Mouse (Mus musculus): ENCODE measurements around the gene Gm13199. TPM values are rescaled to one million over a fixed set of nuclear protein-coding genes. Genes with fewer than 3 reads are reported as not detected.

Gm13199 gene
- 1.8 and 2.4 TPM in 2 replicates for polyA plus RNA-seq (2015; fragmentation: Nextera tagmentation; extraction: Ambion mirVana)

GRCm38 (mm10) chr2:5862834-5863233 lies at the start of gene Gm13199:
TSS of gene Gm13199 (minus strand) at chr2:5862934.
- H3K27me3 ChIP-seq = no peaks in the 10 kb centered on the region
- H3K4me2 ChIP-seq = no peak within 1 kb of the TSS
- 95% methylated on average over 3 of the region's 3 CpGs for WGBS
- H3K4me3 ChIP-seq (replicated peaks) = no peak within 1 kb of the TSS
- no peaks in the 10 kb centered on the region for H3K4me1 ChIP-seq
- H3K9me3 ChIP-seq (replicated peaks) = no peaks in the 10 kb centered on the region
- ATAC-seq (replicated peaks; ENCODE audit: low FRiP score) = no peak
- H3K36me3 ChIP-seq = peaks cover 87% of the 10 kb centered on the region
- no peak within 1 kb of the TSS for H3K27ac ChIP-seq
- no peak within 1 kb of the TSS for H3K9ac ChIP-seq

GRCm38 (mm10) chr2:5911282-5911965 lies 48.7 kb upstream of the Gm13199 start:
- Histone ChIP-seq H3K4me1 (no peaks in the 10 kb centered on the region), H3K4me3 (replicated peaks) (no peak overlapping the region), H3K27ac (no peak overlapping the region), H3K9me3 (replicated peaks) (no peaks in the 10 kb centered on the region), H3K4me2 (no peak overlapping the region), H3K36me3 (0 out of 2 replicates have a peak, but pooled peaks cover 4% of the 10 kb centered on the region), H3K9ac (no peak overlapping the region), H3K27me3 (no peaks in the 10 kb centered on the region)
- WGBS = 59% methylated on average over 16 of the region's 16 CpGs
- ATAC-seq (replicated peaks; ENCODE audit: low FRiP score) = no peak

- Histone ChIP-seq H3K4me2 (no peak overlapping the region), H3K36me3 (peaks cover 5% of the 10 kb centered on the region; the same call in 1 of the 2 replicates), H3K9ac (no peak overlapping the region), H3K4me3 (replicated peaks) (no peak overlapping the region), H3K27me3 (no peaks in the 10 kb centered on the region), H3K9me3 (replicated peaks) (no peaks in the 10 kb centered on the region), H3K4me1 (no peaks in the 10 kb centered on the region), H3K27ac (no peak overlapping the region)
- 58% methylated on average over 3 of the region's 3 CpGs for WGBS
- no peak for ATAC-seq (replicated peaks; ENCODE audit: low FRiP score)
Observed at GRCm38 (mm10) chr2:5906625-5907024, 43.9 kb upstream of the Gm13199 start.

GRCm38 (mm10) chr2:5906092-5906491 lies 43.4 kb upstream of the Gm13199 start:
- no peak overlapping the region for H3K9ac ChIP-seq
- H3K27ac ChIP-seq = no peak overlapping the region
- H3K27me3 ChIP-seq = no peaks in the 10 kb centered on the region
- no peak overlapping the region for H3K4me2 ChIP-seq
- ATAC-seq (replicated peaks; ENCODE audit: low FRiP score) = no peak
- 40% methylated on average over 5 of the region's 5 CpGs for WGBS
- H3K4me1 ChIP-seq = no peaks in the 10 kb centered on the region
- peaks cover 5% of the 10 kb centered on the region; the same call in 1 of the 2 replicates for H3K36me3 ChIP-seq
- H3K9me3 ChIP-seq (replicated peaks) = no peaks in the 10 kb centered on the region
- H3K4me3 ChIP-seq (replicated peaks) = no peak overlapping the region

GRCm38 (mm10) chr2:5900145-5900544 lies 37.4 kb upstream of the Gm13199 start:
- H3K27ac ChIP-seq = no peak overlapping the region
- peaks cover 11% of the 10 kb centered on the region for H3K36me3 ChIP-seq
- H3K9ac ChIP-seq = no peak overlapping the region
- H3K4me3 ChIP-seq (replicated peaks) = no peak overlapping the region
- WGBS = 82% methylated on average over 5 of the region's 5 CpGs
- ATAC-seq (replicated peaks; ENCODE audit: low FRiP score) = no peak
- H3K4me1 ChIP-seq = no peaks in the 10 kb centered on the region
- no peaks in the 10 kb centered on the region for H3K27me3 ChIP-seq
- H3K4me2 ChIP-seq = no peak overlapping the region
- H3K9me3 ChIP-seq (replicated peaks) = no peaks in the 10 kb centered on the region

GRCm38 (mm10) chr2:5894843-5895570 lies 32.3 kb upstream of the Gm13199 start, which contains the start of gene Sec61a2:
TSS of gene Sec61a2 (minus strand) at chr2:5895432.
- Histone ChIP-seq H3K4me3 (replicated peaks) (peak within 1 kb of the TSS; percentile 83), H3K4me2 (peak within 1 kb of the TSS; percentile 65)
- ATAC-seq (replicated peaks; ENCODE audit: low FRiP score) = peak; percentile 99

GRCm38 (mm10) chr2:5894296-5894695 lies 31.6 kb upstream of the Gm13199 start:
- Histone ChIP-seq H3K4me1 (peaks cover 11% of the 10 kb centered on the region), H3K4me3 (replicated peaks) (peak overlapping the region; percentile 83), H3K9me3 (replicated peaks) (no peaks in the 10 kb centered on the region), H3K27ac (peak overlapping the region; percentile 90; the same call in 1 of the 2 replicates), H3K27me3 (no peaks in the 10 kb centered on the region), H3K36me3 (peaks cover 31% of the 10 kb centered on the region), H3K9ac (peak overlapping the region; percentile 92), H3K4me2 (peak overlapping the region; percentile 65)
- WGBS = 24% methylated on average over 11 of the region's 11 CpGs
- ATAC-seq (replicated peaks; ENCODE audit: low FRiP score) = no peak

More at GRCm38 (mm10) chr2:5894843-5895570, 32.3 kb upstream of the Gm13199 start, which contains the start of gene Sec61a2:
- no peaks in the 10 kb centered on the region for H3K27me3 ChIP-seq
- no peaks in the 10 kb centered on the region for H3K9me3 ChIP-seq (replicated peaks)
- under 1% methylated on average over 62 of the region's 62 CpGs for WGBS
- H3K27ac ChIP-seq = peak within 1 kb of the TSS; percentile 90
- H3K36me3 ChIP-seq = peaks cover 25% of the 10 kb centered on the region
- peaks cover 11% of the 10 kb centered on the region for H3K4me1 ChIP-seq
- peak within 1 kb of the TSS; percentile 92 for H3K9ac ChIP-seq

- Histone ChIP-seq H3K9ac (no peak overlapping the region), H3K9me3 (replicated peaks) (no peaks in the 10 kb centered on the region), H3K4me3 (replicated peaks) (no peak overlapping the region), H3K27ac (no peak overlapping the region), H3K4me1 (peaks cover 11% of the 10 kb centered on the region), H3K36me3 (peaks cover 68% of the 10 kb centered on the region), H3K4me2 (no peak overlapping the region), H3K27me3 (no peaks in the 10 kb centered on the region)
- 75% methylated on average over 2 of the region's 2 CpGs for WGBS
- no peak for ATAC-seq (replicated peaks; ENCODE audit: low FRiP score)
Observed at GRCm38 (mm10) chr2:5889412-5889811, 26.7 kb upstream of the Gm13199 start.

GRCm38 (mm10) chr2:5888865-5889264 lies 26.1 kb upstream of the Gm13199 start:
- Histone ChIP-seq H3K27ac (no peak overlapping the region), H3K9me3 (replicated peaks) (no peaks in the 10 kb centered on the region), H3K36me3 (peaks cover 72% of the 10 kb centered on the region), H3K9ac (no peak overlapping the region), H3K27me3 (no peaks in the 10 kb centered on the region), H3K4me2 (no peak overlapping the region), H3K4me3 (replicated peaks) (no peak overlapping the region), H3K4me1 (peaks cover 7% of the 10 kb centered on the region)
- no peak for ATAC-seq (replicated peaks; ENCODE audit: low FRiP score)
- WGBS = 90% methylated on average over 5 of the region's 5 CpGs

- no peaks in the 10 kb centered on the region for H3K4me1 ChIP-seq
- no peak overlapping the region for H3K4me2 ChIP-seq
- H3K9me3 ChIP-seq (replicated peaks) = no peaks in the 10 kb centered on the region
- WGBS = 70% methylated on average over 3 of the region's 3 CpGs
- ATAC-seq (replicated peaks; ENCODE audit: low FRiP score) = no peak
- no peaks in the 10 kb centered on the region for H3K27me3 ChIP-seq
- H3K36me3 ChIP-seq = peaks cover 90% of the 10 kb centered on the region
- no peak overlapping the region for H3K27ac ChIP-seq
- no peak overlapping the region for H3K4me3 ChIP-seq (replicated peaks)
- no peak overlapping the region for H3K9ac ChIP-seq
Observed at GRCm38 (mm10) chr2:5877446-5877845, 14.7 kb upstream of the Gm13199 start.

GRCm38 (mm10) chr2:5869746-5870145 lies 7.0 kb upstream of the Gm13199 start:
- 90% methylated on average over 5 of the region's 5 CpGs for WGBS
- no peaks in the 10 kb centered on the region for H3K9me3 ChIP-seq (replicated peaks)
- no peaks in the 10 kb centered on the region for H3K27me3 ChIP-seq
- no peak for ATAC-seq (replicated peaks; ENCODE audit: low FRiP score)
- no peak overlapping the region for H3K4me2 ChIP-seq
- no peak overlapping the region for H3K9ac ChIP-seq
- peaks cover 83% of the 10 kb centered on the region for H3K36me3 ChIP-seq
- H3K27ac ChIP-seq = no peak overlapping the region
- H3K4me1 ChIP-seq = no peaks in the 10 kb centered on the region
- H3K4me3 ChIP-seq (replicated peaks) = no peak overlapping the region

- Histone ChIP-seq H3K36me3 (peaks cover 83% of the 10 kb centered on the region), H3K9me3 (replicated peaks) (no peaks in the 10 kb centered on the region), H3K27me3 (no peaks in the 10 kb centered on the region), H3K27ac (no peak overlapping the region), H3K4me2 (no peak overlapping the region), H3K9ac (no peak overlapping the region), H3K4me1 (no peaks in the 10 kb centered on the region), H3K4me3 (replicated peaks) (no peak overlapping the region)
- 89% methylated on average over 2 of the region's 2 CpGs for WGBS
- ATAC-seq (replicated peaks; ENCODE audit: low FRiP score) = no peak
Observed at GRCm38 (mm10) chr2:5867681-5868080, 4.9 kb upstream of the Gm13199 start.
